Mouse (Mus musculus) kidney, postnatal 4 days (tissue): ENCODE results near the gene Ubap2l.

Experiments used
- DNase-seq, 2 experiments: peaks; one replicate each; pipeline ENCODE4 v3.0.0; 2021; ENCODE audit warnings: mixed read lengths in 2 of 2

Ubap2l gene

DNA sequence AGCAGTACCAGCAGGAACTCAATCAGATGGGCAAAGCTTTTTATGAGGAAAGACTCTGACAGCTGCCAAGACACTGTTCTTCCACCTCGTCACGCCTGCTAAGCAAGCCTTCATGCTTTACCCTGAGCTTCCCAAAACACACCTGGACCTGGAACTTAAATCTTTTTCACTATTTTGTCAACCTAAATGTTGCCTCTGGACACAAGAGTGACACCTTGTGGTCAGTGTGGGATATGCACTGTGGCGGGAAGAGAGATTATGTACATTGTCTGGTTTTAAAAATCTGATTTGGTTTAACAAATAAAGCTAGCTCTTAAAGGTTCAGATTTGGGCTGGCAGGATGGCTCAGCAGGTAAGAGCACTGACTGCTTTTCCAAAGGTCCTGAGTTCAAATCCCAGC is 13.1 kb upstream of the Ubap2l start:
- peak; percentile 74 to 75 for DNase-seq

DNA sequence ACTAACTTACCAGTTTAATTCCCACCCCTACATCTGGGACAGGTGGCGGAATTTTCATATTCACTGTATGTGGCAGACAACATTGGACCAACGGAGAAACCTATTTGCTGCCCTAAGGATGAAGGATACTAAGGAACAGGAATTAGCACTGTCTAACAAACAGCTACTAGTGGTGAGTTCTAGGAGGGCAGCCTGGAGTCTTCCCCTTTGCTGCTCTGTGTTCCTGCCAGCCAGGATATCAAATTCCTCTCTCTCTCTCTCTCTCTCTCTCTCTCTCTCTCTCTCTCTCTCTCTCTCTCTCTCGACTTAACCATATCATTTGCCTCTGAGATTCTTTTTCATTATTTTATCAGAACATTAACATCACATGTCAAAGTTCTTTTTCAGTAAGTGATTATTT is 12.0 kb upstream of the Ubap2l start:
- no peak for DNase-seq

DNA sequence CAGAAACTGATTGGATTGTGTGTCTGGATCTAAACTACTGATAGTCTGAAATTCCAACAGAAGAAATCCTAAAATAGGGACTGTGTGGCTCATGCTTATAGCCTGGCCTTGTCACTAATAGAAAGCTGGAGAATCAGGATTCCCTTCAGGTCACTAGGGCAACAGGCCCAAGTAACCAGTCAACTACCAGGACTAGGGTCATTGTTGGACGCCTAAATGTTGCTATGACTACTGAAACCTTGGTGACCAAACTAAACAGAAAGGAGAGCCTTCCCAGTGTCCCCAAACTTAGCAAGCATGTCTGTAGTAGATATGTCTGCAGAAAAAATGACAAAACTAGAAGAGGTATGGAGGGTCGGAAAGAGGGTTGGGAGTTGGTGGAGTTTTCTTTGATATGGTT is 10.1 kb upstream of the Ubap2l start:
- no peak for DNase-seq

GRCm38 (mm10) chr3:90061549-90061948 is 9.1 kb upstream of the Ubap2l start:
- no peak for DNase-seq

DNA sequence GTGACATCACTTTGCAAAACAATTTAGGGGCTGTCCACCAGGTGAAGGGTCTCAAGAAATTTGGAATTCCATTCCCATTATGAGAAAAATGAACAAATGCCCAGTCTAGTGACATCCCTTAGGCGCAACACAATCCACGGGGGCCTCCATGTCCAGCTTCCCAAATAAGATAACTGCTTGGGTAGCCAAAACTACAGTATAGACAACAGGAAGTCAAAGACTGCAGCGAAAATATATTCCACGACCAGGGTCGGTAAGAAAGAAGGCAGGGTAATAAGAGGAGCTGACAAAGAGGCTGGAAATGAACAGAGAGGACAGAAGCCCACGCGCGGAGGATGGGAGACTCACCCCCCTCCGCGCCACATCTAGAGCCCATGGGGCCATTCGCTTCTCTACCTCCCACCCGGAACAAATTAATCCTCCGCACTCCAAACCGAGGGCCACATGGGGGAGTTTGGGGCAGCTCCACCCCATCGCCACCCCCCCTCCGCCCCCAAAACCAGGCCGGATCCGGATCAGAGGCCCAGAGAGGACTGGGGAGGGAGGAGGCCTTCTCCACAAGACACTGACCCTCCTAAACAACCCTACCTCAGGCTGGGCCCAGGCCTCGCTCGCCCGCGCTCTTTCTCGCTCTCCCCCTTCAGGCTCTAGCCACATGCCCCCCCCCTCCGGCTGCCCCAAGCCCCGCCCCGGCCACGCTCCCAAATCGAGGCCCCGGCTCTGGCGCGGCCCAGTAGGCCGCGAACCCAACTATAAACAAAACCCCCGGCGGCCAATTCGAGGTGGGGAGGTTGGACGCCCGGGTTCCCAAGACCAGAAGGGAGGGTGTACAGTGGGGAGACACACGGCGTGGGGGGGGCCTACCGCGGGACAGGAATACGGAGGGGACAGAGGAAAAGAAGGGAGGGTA is 732 bp downstream of the Ubap2l start, which contains the start of gene 4933434E20Rik:
Gene 4933434E20Rik (plus strand): TSS at position 196 of the 910 bp plus-strand sequence.
- peak; percentile 76 to 84 for DNase-seq

DNA sequence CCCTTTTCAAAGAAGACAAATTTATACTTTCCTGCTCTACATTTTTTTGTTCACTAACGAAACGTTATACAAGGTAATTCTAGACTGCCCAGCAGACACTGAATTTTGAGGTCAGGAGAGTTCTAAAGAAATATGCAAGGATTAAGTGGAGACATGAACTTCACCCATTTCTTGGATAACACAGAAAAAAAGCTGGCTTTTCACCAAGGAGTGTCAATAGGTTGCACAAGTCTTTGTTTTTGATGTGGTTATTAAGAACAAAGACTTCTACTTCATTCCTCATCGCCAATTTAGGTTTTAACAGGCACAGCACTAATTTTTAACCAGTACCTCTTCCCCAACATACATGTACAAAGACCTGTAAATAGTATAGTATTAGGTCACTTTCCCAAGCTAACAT is 2.7 kb downstream of the Ubap2l start:
- no peak for DNase-seq

- no peak for DNase-seq
These were observed 16.2 kb downstream of the Ubap2l start for GRCm38 (mm10) chr3:90036263-90036662.

DNA sequence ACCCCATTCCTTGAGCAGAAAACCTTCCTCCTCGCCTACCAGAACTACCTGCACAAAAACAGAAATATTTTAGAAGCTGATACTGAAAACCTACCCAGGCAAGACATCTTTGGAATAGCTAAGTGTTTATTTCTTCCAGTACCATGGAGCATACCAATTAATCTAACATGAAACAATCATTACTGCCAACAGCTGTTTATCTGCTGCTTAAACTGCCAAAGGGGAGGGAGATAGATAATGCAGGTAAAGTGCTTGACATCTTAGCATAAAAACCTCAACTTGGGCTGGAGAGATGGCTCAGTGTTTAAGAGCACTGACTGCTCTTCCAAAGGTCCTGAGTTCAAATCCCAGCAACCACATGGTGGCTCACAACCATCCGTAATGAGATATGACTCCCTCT is 17.8 kb downstream of the Ubap2l start:
- DNase-seq, result no peak

- DNase-seq, result no peak
These were observed 35.8 kb downstream of the Ubap2l start for GRCm38 (mm10) chr3:90016626-90017025.

DNA sequence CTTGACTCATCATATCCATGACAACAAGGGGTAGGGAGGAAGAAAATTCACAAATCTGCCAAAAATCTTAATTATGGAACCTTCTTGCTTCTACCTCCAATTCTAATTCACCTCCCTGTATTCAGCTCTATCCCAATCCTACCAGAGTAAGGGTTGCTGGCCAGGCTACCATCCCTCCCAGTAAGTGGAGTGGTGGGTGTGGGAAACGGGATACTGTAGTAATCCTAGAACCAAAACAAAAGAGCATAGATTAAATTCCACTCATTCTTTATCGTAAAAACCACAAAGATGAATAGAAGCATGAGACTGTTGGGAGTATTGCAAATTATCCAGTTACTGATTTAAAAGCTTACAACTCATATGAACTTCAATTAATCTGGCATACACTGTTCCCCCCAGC is 42.1 kb downstream of the Ubap2l start:
- DNase-seq, result no peak

- no peak for DNase-seq
These were observed 48.2 kb downstream of the Ubap2l start for GRCm38 (mm10) chr3:90004091-90004796.

GRCm38 (mm10) chr3:89999830-90000229 is 52.6 kb downstream of the Ubap2l start:
- no peak for DNase-seq

DNA sequence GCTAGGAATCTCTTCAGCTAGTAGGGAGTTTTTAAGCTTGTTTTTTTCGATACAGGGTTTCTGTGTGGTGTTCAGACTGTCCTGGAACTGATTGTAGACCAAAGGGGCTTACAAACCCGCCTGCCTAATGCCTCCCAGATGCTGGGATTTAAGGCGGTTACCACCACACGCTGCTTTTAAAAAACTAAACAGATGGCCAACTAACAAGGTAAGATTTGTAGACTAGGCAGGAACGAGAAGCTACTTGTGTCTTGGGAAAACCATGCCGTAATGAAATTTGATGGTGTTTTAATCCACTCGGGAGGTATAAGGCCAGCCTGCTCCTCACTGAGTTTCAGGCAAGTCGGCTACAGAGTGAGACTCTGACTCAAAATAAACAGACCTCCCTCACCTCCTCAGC is 53.3 kb downstream of the Ubap2l start:
- peak in 1 of 2 experiments; percentile 18 for DNase-seq

- DNase-seq, result peak; percentile 96 to 97
These were observed 53.8 kb downstream of the Ubap2l start, which contains the start of gene Hax1 for GRCm38 (mm10) chr3:89998612-89999054. Gene Hax1 (minus strand): TSS chr3:89998780.

DNA sequence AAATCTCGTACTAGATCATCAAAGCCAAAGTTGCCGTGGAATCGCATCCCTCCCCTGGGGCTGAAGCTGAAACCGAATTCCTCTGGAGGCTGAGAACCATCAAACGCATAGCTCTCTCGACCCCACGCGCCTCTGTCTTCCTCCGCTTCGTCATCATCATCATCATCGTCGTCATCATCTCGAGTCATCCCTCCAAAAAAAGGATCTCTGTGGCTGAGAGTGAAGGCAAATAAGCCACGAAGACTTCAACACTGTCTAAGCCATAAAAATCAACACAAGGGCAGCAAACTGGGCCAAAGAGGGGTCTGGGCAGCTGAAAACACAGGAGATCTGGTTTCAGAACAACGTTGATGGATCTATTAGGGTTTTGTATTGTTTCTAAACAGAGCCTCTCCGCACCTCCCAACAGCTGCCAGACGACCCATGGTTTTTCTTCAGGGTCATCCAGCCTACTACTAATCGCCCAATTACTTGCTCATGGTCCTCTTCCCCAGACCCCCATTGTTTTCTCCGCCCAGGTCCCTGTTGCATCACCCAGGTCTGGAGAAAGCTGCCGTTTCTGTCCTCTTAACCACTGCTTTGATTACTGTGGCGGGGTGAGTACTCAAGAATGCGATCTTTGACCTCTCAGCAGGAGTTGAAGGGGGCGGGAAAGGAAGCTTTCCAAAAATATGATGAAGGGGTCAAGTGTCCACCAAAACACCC is 54.5 kb downstream of the Ubap2l start:
- peak; percentile 16 to 32 for DNase-seq

DNA sequence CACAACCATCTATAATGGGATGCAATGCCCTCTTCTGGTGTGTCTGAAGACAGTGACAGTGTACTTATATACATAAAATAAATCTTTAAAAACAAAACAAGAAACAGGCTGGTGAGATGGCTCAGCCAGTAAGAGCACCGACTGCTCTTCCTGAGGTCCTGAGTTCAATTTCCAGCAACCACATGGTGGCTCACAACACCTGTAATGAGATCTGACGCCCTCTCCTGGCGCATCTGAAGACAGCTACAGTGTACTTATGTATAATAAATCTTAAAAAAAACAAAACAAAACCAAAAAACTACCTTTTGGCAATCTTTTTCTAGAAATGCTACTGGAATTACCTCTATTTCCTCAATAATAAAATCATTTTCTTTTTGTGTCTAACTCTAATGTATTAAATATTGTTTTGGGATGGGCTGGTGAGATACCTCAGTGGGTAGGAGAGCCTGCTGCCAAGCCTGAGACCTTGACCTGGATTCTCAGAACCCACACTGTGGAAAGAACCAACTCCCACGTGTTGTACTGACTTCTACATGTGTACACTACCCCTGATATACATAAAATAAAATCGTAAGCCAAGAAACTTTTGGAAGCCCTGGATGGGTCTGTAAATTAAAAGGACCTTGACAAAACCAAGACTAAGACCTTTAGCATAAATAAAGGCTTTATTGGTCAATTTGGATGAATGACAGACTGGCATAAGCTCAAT is 57.5 kb downstream of the Ubap2l start:
- no peak for DNase-seq

DNA sequence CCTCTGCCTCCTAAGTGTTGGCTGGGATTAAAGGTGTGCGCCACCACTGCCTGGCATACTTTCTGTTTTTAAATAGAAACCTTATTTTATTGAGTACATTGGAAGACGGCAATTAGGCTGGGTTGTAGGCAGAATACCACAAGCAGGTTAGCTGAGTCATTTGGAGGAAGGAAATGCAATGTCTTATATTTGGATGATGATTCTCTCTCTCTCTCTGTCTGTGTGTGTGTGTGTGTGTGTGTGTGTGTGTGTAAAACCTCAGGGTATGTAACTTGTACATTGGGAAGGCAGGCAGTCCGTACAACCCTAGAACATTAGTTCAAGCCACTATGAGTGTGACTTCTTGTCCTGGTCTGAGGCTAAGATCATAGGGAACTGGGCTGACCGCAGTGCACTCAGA is 64.6 kb downstream of the Ubap2l start:
- no peak for DNase-seq

DNA sequence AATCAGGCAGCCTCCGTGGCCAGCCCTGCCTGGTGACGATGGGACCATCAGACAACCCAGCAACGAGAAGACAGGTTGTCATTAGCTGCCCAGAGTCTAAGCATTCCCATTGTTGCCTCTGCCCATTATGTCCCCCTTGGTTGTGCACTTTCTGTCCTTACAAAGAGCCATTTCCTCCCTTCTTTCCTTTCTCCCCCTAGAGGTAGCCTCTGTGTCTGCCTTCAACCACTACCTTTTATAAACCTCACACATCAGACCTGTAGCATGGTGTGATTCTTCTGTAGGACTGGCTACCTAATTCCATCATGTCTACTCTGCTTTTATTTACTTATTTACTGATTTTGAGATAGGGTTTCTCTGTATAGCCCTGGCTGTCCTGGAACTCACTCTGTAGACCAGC is 65.2 kb downstream of the Ubap2l start:
- no peak for DNase-seq

DNA sequence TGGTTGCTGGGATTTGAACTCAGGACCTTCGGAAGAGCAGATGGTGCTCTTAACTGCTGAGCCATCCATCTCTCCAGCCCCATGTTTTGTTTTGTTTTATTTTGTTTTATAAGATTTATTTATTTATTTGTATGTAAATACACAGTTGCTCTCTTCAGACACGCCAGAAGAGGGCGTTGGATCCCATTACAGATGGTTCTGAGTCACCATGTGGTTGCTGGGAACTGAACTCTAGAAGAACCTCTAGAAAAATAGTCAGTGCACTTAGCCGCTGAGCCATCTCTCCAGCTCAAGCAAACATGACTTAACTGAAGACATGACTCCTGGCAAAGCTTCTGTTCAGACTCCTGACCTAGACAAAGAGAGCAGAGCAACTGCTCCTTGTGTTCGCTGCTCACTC is 70.0 kb downstream of the Ubap2l start:
- no peak for DNase-seq

DNA sequence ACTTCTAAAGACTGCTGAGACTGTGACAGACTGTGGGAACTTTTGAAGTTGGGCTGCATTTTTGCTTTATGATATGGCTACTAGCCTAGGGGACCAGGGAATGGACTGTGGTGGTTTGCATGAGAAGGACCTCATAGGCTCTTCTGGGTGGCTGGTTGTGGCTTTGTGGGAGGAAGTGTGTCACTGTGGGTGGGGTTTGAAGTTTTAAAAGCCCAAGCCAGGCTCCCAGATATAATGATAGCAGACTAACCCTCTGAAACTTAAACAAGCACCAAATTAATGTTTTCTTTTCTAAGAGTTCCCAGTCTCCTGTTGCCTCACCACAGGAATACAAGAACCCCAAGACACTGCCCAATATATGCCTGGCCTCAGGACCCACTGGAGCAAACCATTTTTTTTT is 75.6 kb downstream of the Ubap2l start:
- DNase-seq, result no peak

- DNase-seq, result no peak
These were observed 83.9 kb downstream of the Ubap2l start for GRCm38 (mm10) chr3:89968509-89968908.

GRCm38 (mm10) chr3:89966946-89967345 is 85.5 kb downstream of the Ubap2l start:
- peak in 1 of 2 experiments; percentile 22 for DNase-seq

DNA sequence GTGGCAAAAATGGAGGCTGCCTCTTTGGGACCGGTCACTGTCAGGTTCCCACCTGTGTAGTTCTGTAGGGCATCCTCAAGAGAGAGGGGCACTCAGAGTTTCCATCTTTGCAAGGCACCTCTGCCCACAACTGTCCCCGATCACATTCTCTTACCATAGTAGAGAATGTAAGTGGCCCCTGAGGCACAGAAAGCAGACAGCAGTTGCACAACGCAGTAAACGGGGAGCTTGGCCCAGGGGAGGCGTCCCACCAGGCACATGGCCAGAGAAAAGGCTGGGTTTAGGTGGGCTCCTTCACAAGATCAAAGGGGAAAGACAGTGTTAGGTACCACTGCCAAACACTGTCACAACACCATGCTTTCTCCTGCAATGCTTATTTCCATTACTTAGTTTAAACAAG is 86.5 kb downstream of the Ubap2l start:
- DNase-seq, result no peak
